Mouse (Mus musculus) G1E (cell line): ENCODE measurements around the gene Chst7.

Experiments used
- CTCF ChIP-seq: IDR thresholded peaks from 2 replicates; pipeline ENCODE4 v1.5.1; 2012; ENCODE audit warnings: low read depth, low read length, inconsistent platforms, mixed read lengths
- GATA1 ChIP-seq: IDR thresholded peaks from 2 replicates; pipeline ENCODE4 v1.6.1; 2012; ENCODE audit warnings: borderline replicate concordance, low read length, inconsistent platforms, mixed read lengths
- TAL1 ChIP-seq: conservative IDR thresholded peaks from 2 replicates; pipeline ENCODE4 v1.6.1; 2012; ENCODE audit warnings: low read depth, low read length, inconsistent platforms, mixed read lengths

DNA sequence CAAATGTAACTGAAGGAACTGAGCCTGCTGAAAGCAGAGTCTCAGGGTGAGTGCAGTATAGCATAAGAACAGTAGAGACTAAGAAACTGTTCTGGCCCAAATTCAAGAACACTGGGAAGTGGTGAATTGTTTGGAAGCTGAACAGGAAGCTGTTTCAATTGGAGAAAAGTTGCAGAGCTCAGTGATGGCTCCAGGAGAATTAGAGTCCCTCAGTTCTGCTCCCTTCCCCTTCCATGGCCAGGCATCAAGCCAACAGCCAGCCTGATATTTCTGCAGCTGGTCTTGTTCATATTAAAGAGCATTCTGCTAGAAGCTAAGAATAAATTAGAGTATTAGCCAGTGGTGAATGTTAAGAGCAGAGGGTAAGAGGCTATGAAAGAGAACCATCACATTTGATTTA is 7.3 kb downstream of the Chst7 start:
- TF ChIP-seq CTCF (no peak), TAL1 (no peak), GATA1 (no peak)
